Mouse (Mus musculus): ENCODE measurements around the gene Cybc1. TPM values are rescaled to one million over a fixed set of nuclear protein-coding genes. Genes with fewer than 3 reads are reported as not detected.

Cybc1 gene
- polyA plus RNA-seq, 1 experiment from 2014 or later, result 45.7 TPM

DNA sequence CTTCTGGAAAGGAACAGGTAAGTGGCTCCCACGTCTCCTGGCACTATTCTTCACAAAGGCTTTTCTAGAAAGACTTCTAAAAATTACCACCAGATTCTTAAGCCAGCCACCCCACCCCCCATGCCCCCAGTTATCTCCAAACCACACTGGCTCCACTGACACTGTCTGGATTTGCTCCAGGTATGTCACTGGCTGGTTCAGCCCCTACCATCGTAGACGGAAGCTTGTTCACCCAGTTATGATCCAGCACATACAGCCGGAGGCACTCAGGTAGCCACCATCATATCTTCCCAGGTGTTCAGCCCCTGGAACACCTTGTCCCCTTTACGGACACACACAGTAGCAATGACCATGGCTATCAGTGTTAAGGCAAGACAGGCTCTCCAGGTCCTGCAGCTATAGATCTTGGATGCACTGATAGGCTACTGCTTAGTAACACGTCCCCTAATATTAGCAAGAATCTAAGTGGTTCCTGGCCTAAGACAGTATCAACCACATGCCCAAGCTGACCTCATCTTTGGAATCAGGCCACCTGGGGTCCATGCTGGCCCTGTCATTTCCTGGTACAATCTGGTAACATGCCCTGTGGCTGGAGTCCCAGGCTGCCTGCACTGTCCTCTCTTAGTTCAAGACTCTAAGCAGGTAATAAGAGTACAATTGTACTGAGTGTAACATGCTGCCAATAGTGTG lies 7.7 kb downstream of the Cybc1 start:
- Histone ChIP-seq H3K36me3 (ENCODE audit: control insufficient read depth, insufficient read depth, low read length) (peaks cover 18% of the 10 kb centered on the region), H3K9ac (ENCODE audit: low read length) (no peak overlapping the region), H3K4me2 (ENCODE audit: low read depth) (no peak overlapping the region), H3K27ac (ENCODE audit: low read depth, low read length) (no peak overlapping the region), H3K4me3 (ENCODE audit: low read depth, low read length) (no peak overlapping the region), H3K9me3 (ENCODE audit: control insufficient read depth, low read length) (no peaks in the 10 kb centered on the region), H3K4me1 (ENCODE audit: control insufficient read depth, insufficient read depth, low read length) (no peaks in the 10 kb centered on the region), H3K27me3 (ENCODE audit: control insufficient read depth, insufficient read depth, low read length) (no peaks in the 10 kb centered on the region)
- DNase-seq (ENCODE audit: low spot score), result peak; percentile 9
- ATAC-seq (ENCODE audit: insufficient read depth, low FRiP score, low TSS enrichment), result no peak
- WGBS, result 95% methylated on average over 6 of the region's 6 CpGs

DNA sequence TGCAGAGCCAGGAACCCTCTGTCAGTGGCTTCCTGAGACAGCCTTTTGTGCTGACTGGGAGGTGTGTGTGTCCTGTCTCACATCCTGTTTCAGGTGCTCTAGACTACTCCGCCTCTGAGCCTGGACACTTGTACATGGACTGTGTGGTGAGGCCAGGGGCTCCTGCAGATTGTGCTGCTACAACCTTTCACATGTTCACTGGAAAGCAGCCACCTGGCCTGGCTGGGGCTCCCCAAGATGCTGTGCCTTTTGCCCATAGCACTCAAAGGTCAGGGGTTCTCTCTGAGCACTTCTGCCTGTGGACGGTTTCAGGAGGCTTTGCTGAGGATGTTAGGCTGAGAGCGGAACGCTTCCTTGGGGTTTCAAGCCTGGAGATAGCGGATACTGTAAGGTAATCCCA lies 8.4 kb downstream of the Cybc1 start:
- H3K4me2 ChIP-seq (ENCODE audit: low read depth), result no peak overlapping the region
- H3K9me3 ChIP-seq (ENCODE audit: control insufficient read depth, low read length), result no peaks in the 10 kb centered on the region
- 94% methylated on average over 5 of the region's 5 CpGs for WGBS
- no peaks in the 10 kb centered on the region for H3K27me3 ChIP-seq (ENCODE audit: control insufficient read depth, insufficient read depth, low read length)
- H3K9ac ChIP-seq (ENCODE audit: low read length), result no peak overlapping the region
- DNase-seq (ENCODE audit: low spot score) (no peak), ATAC-seq (ENCODE audit: insufficient read depth, low FRiP score, low TSS enrichment) (no peak)
- H3K27ac ChIP-seq (ENCODE audit: low read depth, low read length), result no peak overlapping the region
- H3K4me1 ChIP-seq (ENCODE audit: control insufficient read depth, insufficient read depth, low read length), result no peaks in the 10 kb centered on the region
- no peak overlapping the region for H3K4me3 ChIP-seq (ENCODE audit: low read depth, low read length)
- peaks cover 18% of the 10 kb centered on the region for H3K36me3 ChIP-seq (ENCODE audit: control insufficient read depth, insufficient read depth, low read length)

DNA sequence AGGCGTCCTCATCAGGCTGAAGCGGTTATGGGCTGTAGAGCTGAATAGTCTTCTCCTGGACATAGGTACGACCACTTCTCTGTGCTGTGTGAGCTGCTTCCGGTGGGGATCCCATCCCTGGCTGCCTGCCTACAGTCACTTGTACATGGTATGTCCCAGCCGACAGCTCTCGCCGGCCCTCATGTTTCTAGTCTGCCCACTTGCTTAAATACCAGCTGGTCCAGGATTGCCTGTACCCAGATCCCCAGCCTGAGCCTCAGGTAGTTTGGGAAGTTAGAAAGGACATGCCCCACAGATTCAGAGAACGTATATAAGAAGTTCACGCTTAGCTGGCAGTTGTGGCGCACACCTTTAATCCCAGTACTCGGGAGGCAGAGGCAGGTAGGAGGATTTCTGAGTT lies 9.3 kb downstream of the Cybc1 start:
- no peaks in the 10 kb centered on the region for H3K9me3 ChIP-seq (ENCODE audit: control insufficient read depth, low read length)
- DNase-seq (ENCODE audit: low spot score), result no peak
- H3K4me2 ChIP-seq (ENCODE audit: low read depth), result no peak overlapping the region
- 90% methylated on average over 11 of the region's 11 CpGs for WGBS
- H3K36me3 ChIP-seq (ENCODE audit: control insufficient read depth, insufficient read depth, low read length), result peaks cover 15% of the 10 kb centered on the region
- H3K27me3 ChIP-seq (ENCODE audit: control insufficient read depth, insufficient read depth, low read length), result no peaks in the 10 kb centered on the region
- no peak overlapping the region for H3K9ac ChIP-seq (ENCODE audit: low read length)
- H3K4me3 ChIP-seq (ENCODE audit: low read depth, low read length), result no peak overlapping the region
- H3K4me1 ChIP-seq (ENCODE audit: control insufficient read depth, insufficient read depth, low read length), result no peaks in the 10 kb centered on the region
- H3K27ac ChIP-seq (ENCODE audit: low read depth, low read length), result no peak overlapping the region
- ATAC-seq (ENCODE audit: insufficient read depth, low FRiP score, low TSS enrichment), result no peak

DNA sequence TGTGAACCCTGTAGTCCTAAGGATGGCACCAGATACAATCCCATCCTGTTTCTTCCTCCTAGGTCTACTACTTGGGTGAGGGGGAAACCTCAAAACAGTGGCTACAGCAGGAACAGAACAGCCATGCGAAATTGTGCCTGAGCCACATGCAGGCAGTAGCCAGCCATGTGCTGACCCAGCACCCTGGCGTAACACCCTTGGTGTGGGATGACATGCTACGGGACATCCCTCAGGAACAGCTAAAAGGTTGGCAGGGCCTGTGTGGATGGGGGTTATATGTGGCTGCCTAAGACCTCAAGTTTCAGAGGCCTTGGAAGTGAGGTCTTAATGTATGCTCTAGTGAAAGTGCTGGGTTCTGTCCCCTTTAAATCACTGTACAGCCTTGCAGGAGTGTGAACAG lies 12.3 kb downstream of the Cybc1 start:
- ATAC-seq (ENCODE audit: insufficient read depth, low FRiP score, low TSS enrichment) (no peak), DNase-seq (ENCODE audit: low spot score) (no peak)
- H3K27me3 ChIP-seq (ENCODE audit: control insufficient read depth, insufficient read depth, low read length), result no peaks in the 10 kb centered on the region
- H3K9ac ChIP-seq (ENCODE audit: low read length), result no peak overlapping the region
- H3K36me3 ChIP-seq (ENCODE audit: control insufficient read depth, insufficient read depth, low read length), result peaks cover 6% of the 10 kb centered on the region
- H3K27ac ChIP-seq (ENCODE audit: low read depth, low read length), result no peak overlapping the region
- H3K4me3 ChIP-seq (ENCODE audit: low read depth, low read length), result no peak overlapping the region
- no peaks in the 10 kb centered on the region for H3K4me1 ChIP-seq (ENCODE audit: control insufficient read depth, insufficient read depth, low read length)
- no peaks in the 10 kb centered on the region for H3K9me3 ChIP-seq (ENCODE audit: control insufficient read depth, low read length)
- WGBS, result 89% methylated on average over 3 of the region's 3 CpGs
- H3K4me2 ChIP-seq (ENCODE audit: low read depth), result no peak overlapping the region

DNA sequence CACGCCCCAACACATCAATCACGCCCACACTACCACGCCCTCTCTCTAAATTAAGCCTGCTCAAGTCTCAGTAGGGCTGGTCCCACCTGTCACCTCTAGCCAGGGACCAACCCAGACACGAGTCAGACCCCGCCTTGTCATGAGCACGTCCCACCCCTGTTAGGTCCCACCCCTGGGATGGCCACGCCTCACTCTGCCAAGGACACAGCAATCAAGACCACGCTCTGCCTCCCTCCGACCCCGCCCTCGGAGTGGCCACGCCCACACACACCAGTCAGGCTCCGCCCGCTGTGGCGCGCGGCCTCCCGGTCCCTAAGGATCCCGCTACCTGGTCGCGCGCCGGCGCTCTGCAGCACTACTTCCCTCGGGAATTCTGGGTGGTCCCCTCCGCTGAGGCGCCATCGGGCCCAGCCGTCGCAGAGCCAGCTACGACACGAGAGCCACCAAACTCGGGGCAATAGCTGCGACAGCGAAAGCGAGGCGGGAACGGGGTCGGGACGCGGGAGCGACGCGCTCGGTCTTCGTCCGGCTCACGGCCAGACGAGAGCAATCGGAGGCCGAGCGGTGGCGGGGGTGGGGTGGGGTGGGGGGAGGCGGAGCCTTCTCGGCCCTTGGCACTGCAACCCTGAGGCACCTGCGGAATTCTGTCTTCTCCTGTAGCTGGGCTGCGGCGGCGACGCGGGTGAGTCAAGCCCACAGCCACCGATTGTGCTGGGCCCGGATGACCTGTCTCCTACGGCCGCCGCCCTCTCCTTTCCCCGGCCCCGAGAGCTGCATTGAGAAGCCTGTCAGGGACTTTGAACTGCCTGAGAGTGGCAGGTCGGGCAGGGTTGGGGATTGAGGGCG lies 24.7 kb downstream of the Cybc1 start, which contains the start of the genes Hexdc and Ogfod3:
Gene Hexdc, plus strand, starts transcription at position 273 of the 846 bp plus-strand sequence.
Gene Ogfod3, minus strand, starts transcription at position 551 of the 846 bp plus-strand sequence.
- Histone ChIP-seq H3K4me3 (ENCODE audit: low read depth, low read length) (peak within 1 kb of the TSS; percentile 71), H3K27me3 (ENCODE audit: control insufficient read depth, insufficient read depth, low read length) (no peaks in the 10 kb centered on the region), H3K36me3 (ENCODE audit: control insufficient read depth, insufficient read depth, low read length) (no peaks in the 10 kb centered on the region), H3K4me1 (ENCODE audit: control insufficient read depth, insufficient read depth, low read length) (no peaks in the 10 kb centered on the region), H3K27ac (ENCODE audit: low read depth, low read length) (peak within 1 kb of the TSS; percentile 78; the same call in 1 of the 2 replicates), H3K9ac (ENCODE audit: low read length) (peak within 1 kb of the TSS; percentile 67), H3K9me3 (ENCODE audit: control insufficient read depth, low read length) (no peaks in the 10 kb centered on the region), H3K4me2 (ENCODE audit: low read depth) (peak within 1 kb of the TSS; percentile 60)
- WGBS, result under 1% methylated on average over 70 of the region's 70 CpGs
- ATAC-seq (ENCODE audit: insufficient read depth, low FRiP score, low TSS enrichment) (peak; percentile 98), DNase-seq (ENCODE audit: low spot score) (peak; percentile 96)

DNA sequence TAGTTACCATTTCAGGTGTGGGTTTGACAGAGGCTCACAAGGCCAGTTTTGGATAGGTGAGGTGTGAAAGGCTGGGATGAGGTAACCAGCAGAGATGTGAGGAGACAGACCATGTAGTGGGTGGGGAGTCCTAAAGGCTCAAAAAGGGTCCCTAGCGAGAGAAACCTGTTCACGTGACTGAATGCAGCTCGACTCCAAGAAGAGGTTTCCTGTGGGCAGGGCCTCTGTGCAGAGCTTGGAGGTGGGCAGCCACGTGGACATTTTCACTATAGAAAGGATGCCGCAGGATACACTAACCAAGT lies 25.3 kb downstream of the Cybc1 start:
- Histone ChIP-seq H3K4me1 (ENCODE audit: control insufficient read depth, insufficient read depth, low read length) (no peaks in the 10 kb centered on the region), H3K27ac (ENCODE audit: low read depth, low read length) (no peak overlapping the region), H3K9ac (ENCODE audit: low read length) (peak overlapping the region; percentile 14), H3K4me3 (ENCODE audit: low read depth, low read length) (peak overlapping the region; percentile 71), H3K4me2 (ENCODE audit: low read depth) (peak overlapping the region; percentile 60), H3K36me3 (ENCODE audit: control insufficient read depth, insufficient read depth, low read length) (no peaks in the 10 kb centered on the region), H3K9me3 (ENCODE audit: control insufficient read depth, low read length) (no peaks in the 10 kb centered on the region), H3K27me3 (ENCODE audit: control insufficient read depth, insufficient read depth, low read length) (no peaks in the 10 kb centered on the region)
- 4% methylated on average over 5 of the region's 5 CpGs for WGBS
- ATAC-seq (ENCODE audit: insufficient read depth, low FRiP score, low TSS enrichment) (no peak; the same call in 1 of the 2 replicates), DNase-seq (ENCODE audit: low spot score) (no peak)

DNA sequence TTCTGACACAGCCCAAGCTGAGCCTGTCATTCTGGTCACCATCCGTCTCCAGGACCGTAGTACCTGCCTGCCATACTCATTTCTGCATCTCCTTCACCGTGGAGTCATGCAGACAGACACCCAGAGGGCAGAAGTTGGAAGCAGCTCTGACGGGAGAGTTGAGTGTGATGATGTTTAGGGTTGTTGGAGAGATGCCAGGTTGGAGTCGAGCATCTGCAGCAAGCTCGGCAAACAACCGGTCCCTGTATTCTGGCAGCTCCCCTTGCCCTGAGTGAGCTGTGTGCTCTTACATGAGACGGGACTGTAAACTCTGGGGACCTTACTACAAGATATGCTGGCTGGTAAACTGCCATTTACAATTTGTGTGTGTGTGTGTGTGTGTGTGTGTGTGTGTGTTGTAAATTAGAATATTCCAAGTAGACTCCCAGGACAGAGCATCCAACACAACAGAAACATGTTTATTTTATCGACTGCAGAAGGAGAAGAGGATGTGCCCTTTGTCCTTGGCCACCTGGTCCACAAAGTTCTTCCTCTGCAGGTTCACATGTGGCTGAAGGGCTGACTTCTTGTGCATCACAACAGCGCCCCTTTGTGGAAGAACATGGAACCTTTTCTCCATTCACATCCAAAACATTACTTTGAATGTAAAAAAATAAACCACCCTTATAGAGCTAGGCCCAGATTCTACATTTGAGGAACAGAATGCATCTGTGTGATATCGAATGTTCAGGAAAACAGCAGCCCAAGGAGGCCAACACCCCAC lies 27.5 kb downstream of the Cybc1 start:
- Histone ChIP-seq H3K4me3 (ENCODE audit: low read depth, low read length) (no peak overlapping the region), H3K4me1 (ENCODE audit: control insufficient read depth, insufficient read depth, low read length) (no peaks in the 10 kb centered on the region), H3K9ac (ENCODE audit: low read length) (no peak overlapping the region), H3K27me3 (ENCODE audit: control insufficient read depth, insufficient read depth, low read length) (no peaks in the 10 kb centered on the region), H3K9me3 (ENCODE audit: control insufficient read depth, low read length) (no peaks in the 10 kb centered on the region), H3K4me2 (ENCODE audit: low read depth) (no peak overlapping the region), H3K27ac (ENCODE audit: low read depth, low read length) (no peak overlapping the region), H3K36me3 (ENCODE audit: control insufficient read depth, insufficient read depth, low read length) (no peaks in the 10 kb centered on the region)
- 72% methylated on average over 11 of the region's 11 CpGs for WGBS
- DNase-seq (ENCODE audit: low spot score) (peak; percentile 16), ATAC-seq (ENCODE audit: insufficient read depth, low FRiP score, low TSS enrichment) (no peak)

DNA sequence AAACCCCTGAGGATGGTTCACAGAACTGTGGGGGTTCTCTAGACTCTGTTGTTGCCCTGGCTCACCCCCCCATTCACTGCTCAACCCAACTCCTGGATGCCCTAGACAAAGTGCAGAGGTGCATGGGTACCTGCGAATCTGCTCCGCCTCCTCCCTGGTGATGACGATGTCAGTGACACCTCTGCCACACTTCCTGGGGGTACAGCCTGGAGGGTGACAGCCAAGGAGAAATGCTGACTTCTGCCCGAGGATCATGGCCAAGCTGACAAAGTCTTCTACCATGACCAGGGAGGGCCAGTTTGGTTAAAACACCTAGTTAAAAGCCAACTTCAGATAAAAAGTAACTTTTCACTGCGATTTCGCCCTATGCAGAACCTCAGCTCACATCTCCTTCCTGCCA lies 28.3 kb downstream of the Cybc1 start:
- H3K27ac ChIP-seq (ENCODE audit: low read depth, low read length), result no peak overlapping the region
- H3K36me3 ChIP-seq (ENCODE audit: control insufficient read depth, insufficient read depth, low read length), result no peaks in the 10 kb centered on the region
- no peak overlapping the region for H3K4me2 ChIP-seq (ENCODE audit: low read depth)
- no peak for ATAC-seq (ENCODE audit: insufficient read depth, low FRiP score, low TSS enrichment)
- no peak overlapping the region for H3K9ac ChIP-seq (ENCODE audit: low read length)
- no peak for DNase-seq (ENCODE audit: low spot score)
- no peak overlapping the region for H3K4me3 ChIP-seq (ENCODE audit: low read depth, low read length)
- H3K27me3 ChIP-seq (ENCODE audit: control insufficient read depth, insufficient read depth, low read length), result no peaks in the 10 kb centered on the region
- no peaks in the 10 kb centered on the region for H3K4me1 ChIP-seq (ENCODE audit: control insufficient read depth, insufficient read depth, low read length)
- 90% methylated on average over 6 of the region's 6 CpGs for WGBS
- no peaks in the 10 kb centered on the region for H3K9me3 ChIP-seq (ENCODE audit: control insufficient read depth, low read length)

Measured in neural tube, embryonic 11.5 days (tissue).